Mouse (Mus musculus) neutrophil, adult 5-6 weeks (primary cell): Measurements from ENCODE around the gene Kcnj12. TPM values are rescaled to one million over a fixed set of nuclear protein-coding genes. Genes with fewer than 3 reads are reported as not detected.

Experiments used
- ATAC-seq: fragments of 151-379, 151-347 bp; 2 replicates; pipeline ENCODE4 v1.8.0; 2017; ENCODE audit warnings: mild to moderate bottlenecking, moderate TSS enrichment; ENCODE audit not compliant: insufficient number of reproducible peaks, poor library complexity, low FRiP score, severe bottlenecking; ENCODE audit errors: extremely low read depth
- total RNA-seq: library from RNA; stranded (forward); fragments of 200-1000 nt; gene quantifications from 2 replicates; pipeline ENCODE4 v1.2.3, GENCODE M21; 2017

Gene Kcnj12
- total RNA-seq, 1 experiment from 2014 or later: not detected

GRCm38 (mm10) chr11:61043055-61043992 lies 21.0 kb downstream of the Kcnj12 start:
- ATAC-seq: no peak

GRCm38 (mm10) chr11:61044741-61045140 lies 22.4 kb downstream of the Kcnj12 start:
- no peak for ATAC-seq

- no peak for ATAC-seq
Observed at GRCm38 (mm10) chr11:61047441-61047840, 25.1 kb downstream of the Kcnj12 start.

GRCm38 (mm10) chr11:61051151-61051550 lies 28.8 kb downstream of the Kcnj12 start:
- ATAC-seq: no peak

GRCm38 (mm10) chr11:61056871-61057270 lies 34.5 kb downstream of the Kcnj12 start:
- no peak for ATAC-seq

- ATAC-seq: no peak
Observed at GRCm38 (mm10) chr11:61059691-61060457, 37.5 kb downstream of the Kcnj12 start.

- no peak for ATAC-seq
Observed at GRCm38 (mm10) chr11:61060634-61061033, 38.3 kb downstream of the Kcnj12 start.

- ATAC-seq: no peak
Observed at GRCm38 (mm10) chr11:61062548-61063461, 40.4 kb downstream of the Kcnj12 start.

GRCm38 (mm10) chr11:61063503-61063902 lies 41.1 kb downstream of the Kcnj12 start:
- no peak for ATAC-seq

GRCm38 (mm10) chr11:61065620-61066019 lies 43.3 kb downstream of the Kcnj12 start:
- no peak for ATAC-seq

- no peak for ATAC-seq
Observed at GRCm38 (mm10) chr11:61067133-61067835, 44.9 kb downstream of the Kcnj12 start.

GRCm38 (mm10) chr11:61068866-61069265 lies 46.5 kb downstream of the Kcnj12 start:
- no peak for ATAC-seq

GRCm38 (mm10) chr11:61069645-61070044 lies 47.3 kb downstream of the Kcnj12 start:
- no peak for ATAC-seq

- ATAC-seq: no peak
Observed at GRCm38 (mm10) chr11:61074646-61075317, 52.4 kb downstream of the Kcnj12 start.

- no peak for ATAC-seq
Observed at GRCm38 (mm10) chr11:61075361-61076326, 53.3 kb downstream of the Kcnj12 start.

- ATAC-seq: no peak
Observed at GRCm38 (mm10) chr11:61081624-61082023, 59.3 kb downstream of the Kcnj12 start.

GRCm38 (mm10) chr11:61090195-61090594 lies 67.8 kb downstream of the Kcnj12 start:
- no peak for ATAC-seq
